Mouse (Mus musculus): Measurements from ENCODE around the gene Chad. TPM values are rescaled to one million over a fixed set of nuclear protein-coding genes. Genes with fewer than 3 reads are reported as not detected.

The Chad gene
- polyA plus RNA-seq, 1 experiment from 2014 or later, result 0.39 TPM

Other genes starting within 250 kb of the Chad start
- gene Luc7l3, start 243.1 kb upstream of the Chad start, polyA plus RNA-seq (2015; fragmentation: Nextera tagmentation; extraction: Ambion mirVana), result 68.5 and 70.2 TPM in 2 replicates
- gene Ankrd40, start 237.0 kb upstream of the Chad start, polyA plus RNA-seq (2015; fragmentation: Nextera tagmentation; extraction: Ambion mirVana), result 14.6 and 19.5 TPM in 2 replicates
- gene Abcc3, start 172.1 kb upstream of the Chad start, polyA plus RNA-seq (2015; fragmentation: Nextera tagmentation; extraction: Ambion mirVana), result 0.96 and 1.6 TPM in 2 replicates
- 3.4 and 5.8 TPM in 2 replicates for gene Cacna1g, start 90.8 kb upstream of the Chad start, polyA plus RNA-seq (2015; fragmentation: Nextera tagmentation; extraction: Ambion mirVana)
- 0.45 and 0.47 TPM in 2 replicates for gene Spata20, start 78.9 kb upstream of the Chad start, polyA plus RNA-seq (2015; fragmentation: Nextera tagmentation; extraction: Ambion mirVana)
- gene Epn3, start 65.1 kb upstream of the Chad start, polyA plus RNA-seq (2015; fragmentation: Nextera tagmentation; extraction: Ambion mirVana), result 11.8 and 12.5 TPM in 2 replicates
- 5.6 and 6.8 TPM in 2 replicates for gene Mycbpap, start 43.3 kb upstream of the Chad start, polyA plus RNA-seq (2015; fragmentation: Nextera tagmentation; extraction: Ambion mirVana)
- 4.8 and 5.3 TPM in 2 replicates for gene Rsad1, start 15.8 kb upstream of the Chad start, polyA plus RNA-seq (2015; fragmentation: Nextera tagmentation; extraction: Ambion mirVana)
- 2.8 and 3.1 TPM in 2 replicates for gene Acsf2, start 36.8 kb downstream of the Chad start, polyA plus RNA-seq (2015; fragmentation: Nextera tagmentation; extraction: Ambion mirVana)
- 143 and 147 TPM in 2 replicates for gene Lrrc59, start 64.7 kb downstream of the Chad start, polyA plus RNA-seq (2015; fragmentation: Nextera tagmentation; extraction: Ambion mirVana)
- 128 and 142 TPM in 2 replicates for gene Mrpl27, start 88.7 kb downstream of the Chad start, polyA plus RNA-seq (2015; fragmentation: Nextera tagmentation; extraction: Ambion mirVana)
- gene Eme1, start 88.9 kb downstream of the Chad start, polyA plus RNA-seq (2015; fragmentation: Nextera tagmentation; extraction: Ambion mirVana), result 11.9 and 14.9 TPM in 2 replicates
- gene Xylt2, start 112.5 kb downstream of the Chad start, polyA plus RNA-seq (2015; fragmentation: Nextera tagmentation; extraction: Ambion mirVana), result 11.6 and 11.7 TPM in 2 replicates
- gene Gm11541, start 139.5 kb downstream of the Chad start, polyA plus RNA-seq (2015; fragmentation: Nextera tagmentation; extraction: Ambion mirVana), result 0.17 TPM in 1 of 2 replicates, not detected in the other
- 0.16 and 0.17 TPM in 2 replicates for gene Cdc34b, start 176.7 kb downstream of the Chad start, polyA plus RNA-seq (2015; fragmentation: Nextera tagmentation; extraction: Ambion mirVana)
- not detected in 2 replicates for gene Tmem92, start 217.7 kb downstream of the Chad start, polyA plus RNA-seq (2015; fragmentation: Nextera tagmentation; extraction: Ambion mirVana)